Mouse (Mus musculus): Measurements from ENCODE around the gene Maff.

The Maff gene

GRCm38 (mm10) chr15:79396736-79397135 lies 50.3 kb downstream of the Maff start:
- DNase-seq (ENCODE audit: low read depth): peak; percentile 86

GRCm38 (mm10) chr15:79399231-79400052 lies 53.0 kb downstream of the Maff start:
- DNase-seq (ENCODE audit: low read depth): peak; percentile 46

GRCm38 (mm10) chr15:79400134-79400974 lies 53.9 kb downstream of the Maff start:
- peak; percentile 89 for DNase-seq (ENCODE audit: low read depth)

- peak; percentile 29 for DNase-seq (ENCODE audit: low read depth)
These were observed 54.5 kb downstream of the Maff start for GRCm38 (mm10) chr15:79400975-79401365.

GRCm38 (mm10) chr15:79402176-79402575 lies 55.8 kb downstream of the Maff start:
- peak; percentile 32 for DNase-seq (ENCODE audit: low read depth)

- DNase-seq (ENCODE audit: low read depth): peak; percentile 73
These were observed 56.7 kb downstream of the Maff start, which contains the start of gene Tmem184b for GRCm38 (mm10) chr15:79402836-79403762. Tmem184b (minus strand) TSS chr15:79403569.

GRCm38 (mm10) chr15:79403763-79404210 lies 57.4 kb downstream of the Maff start:
- no peak for DNase-seq (ENCODE audit: low read depth)

GRCm38 (mm10) chr15:79404277-79404676 lies 57.9 kb downstream of the Maff start:
- DNase-seq (ENCODE audit: low read depth): no peak

- no peak for DNase-seq (ENCODE audit: low read depth)
These were observed 60.1 kb downstream of the Maff start for GRCm38 (mm10) chr15:79406564-79406963.

Data from 416B (cell line).